Mouse (Mus musculus) spleen, adult 10 weeks (tissue): Measurements from ENCODE around the gene Gm13103. TPM values are rescaled to one million over a fixed set of nuclear protein-coding genes. Genes with fewer than 3 reads are reported as not detected.

ENCODE experiments used
- polyA plus RNA-seq: library from polyadenylated mRNA; stranded (reverse); fragments of 350-450 nt; fragmentation: Illumina TruSeq; extraction: RNeasy Lipid Tissue Mini Kit (QIAGEN cat#74804); gene quantifications from one replicate; pipeline ENCODE4 v1.2.3, GENCODE M21; 2015; ENCODE audit warnings: low replicate concordance; ENCODE audit not compliant: insufficient read depth

Gm13103 gene
- not detected for polyA plus RNA-seq

GRCm38 (mm10) chr4:143846197-143846596 is at the start of gene Gm13103:
Gm13103 (plus strand) TSS chr4:143846497.

DNA sequence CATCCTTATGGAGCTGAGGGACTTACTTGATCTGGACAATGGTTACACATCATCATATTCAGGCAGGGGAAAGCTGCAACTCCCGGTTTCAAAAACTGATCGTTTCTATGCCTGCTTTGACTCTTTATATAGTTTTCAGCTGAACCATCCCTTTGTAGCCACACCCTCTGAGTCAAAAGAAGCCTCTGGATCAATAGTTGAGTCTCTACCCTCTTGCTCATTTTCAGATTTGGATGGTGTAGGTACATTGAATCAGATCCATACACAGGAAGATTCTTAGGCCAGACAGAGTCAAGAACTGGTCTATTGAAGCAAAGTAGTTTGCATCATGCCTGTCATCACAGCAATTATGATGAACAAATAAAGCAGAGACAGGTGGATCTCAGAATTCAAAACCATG is 30.3 kb upstream of the Gm13103 start, which contains the start of gene Gm13084:
Gm13084 (minus strand) TSS at position 101 of the 400 bp plus-strand sequence.

DNA sequence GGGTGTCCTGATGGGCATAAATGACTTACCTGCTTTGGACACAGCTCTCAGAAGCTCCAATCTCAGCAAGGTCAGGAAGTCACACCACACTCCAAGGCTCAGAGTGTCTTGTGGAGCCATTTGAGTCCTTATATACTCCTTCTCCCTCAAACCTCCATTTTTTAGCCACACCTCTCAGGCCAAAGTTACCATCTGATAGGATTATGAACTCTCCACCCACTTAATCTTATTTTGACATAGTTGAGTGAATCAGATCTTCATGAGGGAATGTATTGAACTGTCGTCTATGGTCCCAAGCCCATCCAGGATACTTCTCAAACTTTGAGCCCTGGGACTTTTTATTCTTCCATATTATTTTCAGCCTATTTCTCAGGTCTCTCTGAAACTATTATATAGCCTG is 54.0 kb downstream of the Gm13103 start, which contains the start of gene Pramef6:
Pramef6 (minus strand) TSS at position 101 of the 400 bp plus-strand sequence.

Other genes starting within 250 kb of the Gm13103 start
- not detected for gene Gm13083, start 231.5 kb upstream of the Gm13103 start, polyA plus RNA-seq
- not detected for gene Gm13088, start 189.3 kb upstream of the Gm13103 start, polyA plus RNA-seq
- not detected for gene Gm13089, start 143.8 kb upstream of the Gm13103 start, polyA plus RNA-seq
- gene Gm13078, start 127.0 kb upstream of the Gm13103 start, polyA plus RNA-seq = not detected
- not detected for gene Gm13023, start 57.1 kb upstream of the Gm13103 start, polyA plus RNA-seq
- not detected for gene Gm13084, start 30.4 kb upstream of the Gm13103 start, polyA plus RNA-seq
- not detected for gene Pramef6, start 53.9 kb downstream of the Gm13103 start, polyA plus RNA-seq
- not detected for gene Pramef25, start 104.5 kb downstream of the Gm13103 start, polyA plus RNA-seq
- gene Gm13101, start 120.5 kb downstream of the Gm13103 start, polyA plus RNA-seq = not detected
- gene Pramef17, start 147.9 kb downstream of the Gm13103 start, polyA plus RNA-seq = not detected
- not detected for gene Pramel4, start 212.6 kb downstream of the Gm13103 start, polyA plus RNA-seq